Mouse (Mus musculus) right cerebral cortex, adult 2 months (tissue): ENCODE measurements around the gene Phyhipl.

Experiments
- DNase-seq, 2 experiments: peaks; one replicate each; pipeline ENCODE4 v3.0.0; 2021 to 2022; ENCODE audit warnings: low spot score in 2 of 2

Gene Phyhipl

GRCm38 (mm10) chr10:70655828-70656227, at the start of gene Phyhipl:
Gene Phyhipl, minus strand, starts transcription at chr10:70655965.
- DNase-seq, result no peak

GRCm38 (mm10) chr10:70703211-70703610, 47.4 kb upstream of the Phyhipl start:
- DNase-seq, result no peak

GRCm38 (mm10) chr10:70699581-70699980, 43.8 kb upstream of the Phyhipl start:
- no peak for DNase-seq

- no peak for DNase-seq
Measured at GRCm38 (mm10) chr10:70698014-70698413, 42.2 kb upstream of the Phyhipl start.

- no peak for DNase-seq
Measured at GRCm38 (mm10) chr10:70696748-70697585, 41.2 kb upstream of the Phyhipl start.

GRCm38 (mm10) chr10:70689346-70689745, 33.6 kb upstream of the Phyhipl start:
- DNase-seq, result no peak

GRCm38 (mm10) chr10:70688881-70689280, 33.1 kb upstream of the Phyhipl start:
- no peak for DNase-seq

- no peak for DNase-seq
Measured at GRCm38 (mm10) chr10:70686941-70687703, 31.4 kb upstream of the Phyhipl start.

GRCm38 (mm10) chr10:70686505-70686904, 30.7 kb upstream of the Phyhipl start:
- peak; percentile 26 to 38 for DNase-seq

GRCm38 (mm10) chr10:70683508-70683907, 27.7 kb upstream of the Phyhipl start:
- no peak for DNase-seq

- no peak for DNase-seq
Measured at GRCm38 (mm10) chr10:70677946-70678345, 22.2 kb upstream of the Phyhipl start.

- no peak for DNase-seq
Measured at GRCm38 (mm10) chr10:70656272-70656671, 507 bp upstream of the Phyhipl start.

GRCm38 (mm10) chr10:70654655-70655054, 1.1 kb downstream of the Phyhipl start:
- no peak for DNase-seq

GRCm38 (mm10) chr10:70654139-70654538, 1.6 kb downstream of the Phyhipl start:
- no peak for DNase-seq

- DNase-seq, result no peak
Measured at GRCm38 (mm10) chr10:70651769-70652648, 3.8 kb downstream of the Phyhipl start.

- DNase-seq, result peak; percentile 51 to 53
Measured at GRCm38 (mm10) chr10:70648831-70649230, 6.9 kb downstream of the Phyhipl start.

GRCm38 (mm10) chr10:70643131-70643530, 12.6 kb downstream of the Phyhipl start:
- no peak for DNase-seq

- no peak for DNase-seq
Measured at GRCm38 (mm10) chr10:70640896-70641596, 14.7 kb downstream of the Phyhipl start.

- no peak for DNase-seq
Measured at GRCm38 (mm10) chr10:70640075-70640737, 15.6 kb downstream of the Phyhipl start.

- DNase-seq, result no peak
Measured at GRCm38 (mm10) chr10:70637640-70638328, 18.0 kb downstream of the Phyhipl start.
